Mouse (Mus musculus) liver, embryonic 14.5 days (tissue): ENCODE measurements at regions not wholly inside any gene's neighbourhood (a gene's known extent, or its start where the extent isn't known, plus 50 kb on each side); places are given as distances from the start of the nearest gene placed in this dataset.

ENCODE experiments used
- CTCF ChIP-seq: IDR thresholded peaks from 2 replicates; pipeline ENCODE4 v1.5.1; 2016; ENCODE audit warnings: antibody characterized with exemption, low read depth, control low read depth
- EP300 ChIP-seq: IDR thresholded peaks from 2 replicates; pipeline ENCODE4 v1.6.1; 2016; ENCODE audit warnings: antibody characterized with exemption, low read depth

DNA sequence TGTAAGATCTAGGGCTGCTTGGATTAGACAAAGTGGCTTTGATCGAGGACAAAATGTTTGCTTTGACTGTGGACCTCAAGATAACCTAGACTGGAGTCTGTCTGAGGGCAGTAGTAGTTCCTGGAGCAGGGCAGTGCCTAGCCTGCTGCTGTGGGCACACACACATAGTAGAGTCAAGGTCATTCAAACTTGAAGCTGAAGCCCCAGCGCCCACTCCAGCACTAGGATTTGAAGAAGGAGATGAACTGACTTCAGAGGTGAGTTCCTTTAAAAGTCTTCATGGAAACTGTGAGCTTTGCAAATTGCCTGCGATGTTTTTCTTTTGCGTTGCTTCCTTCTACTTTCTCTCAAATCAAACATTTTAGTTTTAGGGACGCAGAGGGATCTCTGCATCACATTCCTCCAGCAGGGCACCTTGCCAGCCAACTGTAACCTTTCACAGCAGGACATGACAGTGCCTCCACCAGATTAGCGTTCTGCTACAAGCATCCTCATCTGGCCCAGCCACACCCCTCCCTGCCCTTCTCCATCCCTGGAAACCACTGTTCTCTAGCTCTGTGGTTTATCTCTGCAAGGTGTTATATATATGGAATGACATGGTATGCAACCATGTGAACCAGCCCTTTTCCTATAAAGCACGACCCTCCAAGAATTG lies 377.3 kb upstream of the Gm10131 start:
- TF ChIP-seq CTCF: no peak
- TF ChIP-seq EP300: no peak
